Mouse (Mus musculus): ENCODE measurements around the gene Ptpro. TPM values are rescaled to one million over a fixed set of nuclear protein-coding genes. Genes with fewer than 3 reads are reported as not detected.
"Not testable (repeated sequence)": the region's sequence is repeated elsewhere in the genome, so short reads cannot be mapped to it uniquely, and the experiment has no call there.

The Ptpro gene
- polyA plus RNA-seq, 1 experiment from 2014 or later = 41.7 TPM

DNA sequence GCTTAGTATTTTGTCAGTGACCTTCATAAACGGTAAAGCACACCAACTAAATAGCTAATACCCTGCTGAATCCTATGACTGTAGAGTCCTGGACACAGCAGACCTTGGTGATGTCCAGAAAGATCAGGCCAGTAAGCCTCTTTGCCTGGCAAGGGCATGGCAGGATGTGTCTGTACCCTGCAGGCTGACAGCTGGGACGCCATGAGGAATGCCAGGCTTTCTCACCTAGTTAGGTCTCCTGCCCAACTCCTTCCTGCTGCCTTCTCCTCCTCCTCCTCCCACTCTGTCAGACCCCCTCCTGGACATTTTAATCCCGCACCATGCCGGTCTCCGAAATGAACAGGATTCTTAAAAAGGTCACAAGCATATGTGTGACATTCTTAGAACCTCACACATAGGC lies 211.7 kb downstream of the Ptpro start:
- Histone ChIP-seq H3K27me3 (replicated peaks; ENCODE audit: control insufficient read depth, insufficient read depth, low read length) (no peaks in the 10 kb centered on the region), H3K27ac (ENCODE audit: low read depth, low read length) (no peak overlapping the region), H3K4me3 (ENCODE audit: low read depth, low read length) (no peak overlapping the region), H3K4me1 (ENCODE audit: control insufficient read depth, insufficient read depth, low read length) (no peaks in the 10 kb centered on the region), H3K9me3 (replicated peaks; ENCODE audit: control insufficient read depth, low read length) (no peaks in the 10 kb centered on the region), H3K36me3 (ENCODE audit: control insufficient read depth, insufficient read depth, low read length) (peaks cover 14% of the 10 kb centered on the region; the same call in 1 of the 2 replicates), H3K9ac (ENCODE audit: low read length) (no peak overlapping the region), H3K4me2 (ENCODE audit: low read length) (no peak overlapping the region)
- DNase-seq (ENCODE audit: low spot score) (no peak), ATAC-seq (no peak)
- 90% methylated on average over 5 of the region's 5 CpGs for WGBS

- Histone ChIP-seq H3K27ac (ENCODE audit: low read depth, low read length) (no peak overlapping the region), H3K9me3 (replicated peaks; ENCODE audit: control insufficient read depth, low read length) (no peaks in the 10 kb centered on the region), H3K4me1 (ENCODE audit: control insufficient read depth, insufficient read depth, low read length) (no peaks in the 10 kb centered on the region; the same call in 1 of the 2 replicates), H3K36me3 (ENCODE audit: control insufficient read depth, insufficient read depth, low read length) (peaks cover 14% of the 10 kb centered on the region; the same call in 1 of the 2 replicates), H3K4me3 (ENCODE audit: low read depth, low read length) (no peak overlapping the region), H3K4me2 (ENCODE audit: low read length) (no peak overlapping the region), H3K27me3 (replicated peaks; ENCODE audit: control insufficient read depth, insufficient read depth, low read length) (0 out of 2 replicates have a peak, but pooled peaks cover 5% of the 10 kb centered on the region), H3K9ac (ENCODE audit: low read length) (no peak overlapping the region)
- DNase-seq (ENCODE audit: low spot score) (peak; percentile 76), ATAC-seq (peak; percentile 66; the same call in 1 of the 2 replicates)
- WGBS = 18% methylated on average over 2 of the region's 2 CpGs
Measured at GRCm38 (mm10) chr6:137465253-137465652, 213.1 kb downstream of the Ptpro start.

GRCm38 (mm10) chr6:137466256-137466655 lies 214.1 kb downstream of the Ptpro start:
- Histone ChIP-seq H3K4me1 (ENCODE audit: control insufficient read depth, insufficient read depth, low read length) (peaks cover 8% of the 10 kb centered on the region), H3K9ac (ENCODE audit: low read length) (no peak overlapping the region), H3K4me2 (ENCODE audit: low read length) (no peak overlapping the region), H3K4me3 (ENCODE audit: low read depth, low read length) (no peak overlapping the region), H3K36me3 (ENCODE audit: control insufficient read depth, insufficient read depth, low read length) (peaks cover 14% of the 10 kb centered on the region; the same call in 1 of the 2 replicates), H3K27me3 (replicated peaks; ENCODE audit: control insufficient read depth, insufficient read depth, low read length) (0 out of 2 replicates have a peak, but pooled peaks cover 5% of the 10 kb centered on the region), H3K9me3 (replicated peaks; ENCODE audit: control insufficient read depth, low read length) (no peaks in the 10 kb centered on the region), H3K27ac (ENCODE audit: low read depth, low read length) (no peak overlapping the region)
- DNase-seq (ENCODE audit: low spot score) = no peak
- 81% methylated on average over 2 of the region's 2 CpGs for WGBS
- ATAC-seq = no peak

- no peak for DNase-seq (ENCODE audit: low spot score)
- no peaks in the 10 kb centered on the region for H3K9me3 ChIP-seq (replicated peaks; ENCODE audit: control insufficient read depth, low read length)
- H3K36me3 ChIP-seq (ENCODE audit: control insufficient read depth, insufficient read depth, low read length) = no peaks in the 10 kb centered on the region
- no peak for ATAC-seq
- no peak overlapping the region for H3K4me2 ChIP-seq (ENCODE audit: low read length)
- no peak overlapping the region for H3K27ac ChIP-seq (ENCODE audit: low read depth, low read length)
- peaks cover 8% of the 10 kb centered on the region for H3K4me1 ChIP-seq (ENCODE audit: control insufficient read depth, insufficient read depth, low read length)
- no peak overlapping the region for H3K9ac ChIP-seq (ENCODE audit: low read length)
- 92% methylated on average over 3 of the region's 3 CpGs for WGBS
- H3K27me3 ChIP-seq (replicated peaks; ENCODE audit: control insufficient read depth, insufficient read depth, low read length) = 0 out of 2 replicates have a peak, but pooled peaks cover 5% of the 10 kb centered on the region
- no peak overlapping the region for H3K4me3 ChIP-seq (ENCODE audit: low read depth, low read length)
Measured at GRCm38 (mm10) chr6:137467696-137468095, 215.6 kb downstream of the Ptpro start.

- ATAC-seq (no peak), DNase-seq (ENCODE audit: low spot score) (no peak)
- Histone ChIP-seq H3K4me1 (ENCODE audit: control insufficient read depth, insufficient read depth, low read length) (peaks cover 8% of the 10 kb centered on the region), H3K27me3 (replicated peaks; ENCODE audit: control insufficient read depth, insufficient read depth, low read length) (0 out of 2 replicates have a peak, but pooled peaks cover 5% of the 10 kb centered on the region), H3K9ac (ENCODE audit: low read length) (no peak overlapping the region), H3K4me2 (ENCODE audit: low read length) (no peak overlapping the region), H3K27ac (ENCODE audit: low read depth, low read length) (no peak overlapping the region), H3K9me3 (replicated peaks; ENCODE audit: control insufficient read depth, low read length) (no peaks in the 10 kb centered on the region), H3K4me3 (ENCODE audit: low read depth, low read length) (no peak overlapping the region), H3K36me3 (ENCODE audit: control insufficient read depth, insufficient read depth, low read length) (no peaks in the 10 kb centered on the region)
- WGBS = 95% methylated on average over 4 of the region's 4 CpGs
Measured at GRCm38 (mm10) chr6:137469541-137469940, 217.4 kb downstream of the Ptpro start.

DNA sequence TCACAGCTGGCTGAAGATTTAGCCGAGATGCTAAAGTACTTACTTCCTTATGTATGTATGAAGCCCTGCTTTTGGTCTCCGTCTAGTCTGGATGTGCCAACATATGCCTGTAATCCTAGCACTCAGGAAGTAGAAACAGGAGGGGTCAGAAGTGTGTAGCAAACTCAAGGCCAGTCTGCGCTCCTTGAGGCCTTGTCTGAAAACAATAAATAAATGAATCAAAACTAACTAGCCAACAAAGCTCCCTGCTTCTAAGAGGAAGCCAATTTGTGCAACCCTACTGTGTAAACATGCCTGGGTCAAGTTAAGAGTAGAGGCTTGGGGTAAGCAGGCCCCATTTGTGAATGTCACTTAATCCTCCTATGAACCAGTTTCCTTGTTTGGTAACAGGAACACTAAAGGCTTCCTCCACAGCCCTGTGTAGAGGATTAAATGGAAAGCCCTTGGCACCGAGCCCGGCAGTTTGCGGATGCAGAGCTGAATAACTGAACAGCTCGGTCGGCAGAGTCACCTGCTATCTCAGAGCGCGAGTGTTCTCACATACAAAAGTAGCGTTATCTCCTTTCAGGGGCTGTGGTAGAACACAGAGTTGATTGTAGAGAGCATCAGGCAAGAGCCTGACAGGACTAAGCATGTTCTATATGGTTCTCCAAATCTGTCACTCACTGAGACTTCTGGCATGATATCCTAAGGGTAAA lies 218.9 kb downstream of the Ptpro start:
- H3K9ac ChIP-seq (ENCODE audit: low read length) = no peak overlapping the region
- no peak overlapping the region for H3K4me2 ChIP-seq (ENCODE audit: low read length)
- peaks cover 8% of the 10 kb centered on the region for H3K4me1 ChIP-seq (ENCODE audit: control insufficient read depth, insufficient read depth, low read length)
- no peak overlapping the region for H3K27ac ChIP-seq (ENCODE audit: low read depth, low read length)
- no peaks in the 10 kb centered on the region for H3K36me3 ChIP-seq (ENCODE audit: control insufficient read depth, insufficient read depth, low read length)
- H3K9me3 ChIP-seq (replicated peaks; ENCODE audit: control insufficient read depth, low read length) = no peaks in the 10 kb centered on the region
- ATAC-seq = peak; percentile 86
- WGBS = 12% methylated on average over 11 of the region's 11 CpGs
- H3K4me3 ChIP-seq (ENCODE audit: low read depth, low read length) = no peak overlapping the region
- H3K27me3 ChIP-seq (replicated peaks; ENCODE audit: control insufficient read depth, insufficient read depth, low read length) = 0 out of 2 replicates have a peak, but pooled peaks cover 5% of the 10 kb centered on the region
- peak; percentile 94 for DNase-seq (ENCODE audit: low spot score)

- 0 out of 2 replicates have a peak overlapping the region, but pooled peaks have one; percentile 9 for H3K27ac ChIP-seq (ENCODE audit: low read depth, low read length)
- H3K27me3 ChIP-seq (replicated peaks; ENCODE audit: control insufficient read depth, insufficient read depth, low read length) = 0 out of 2 replicates have a peak, but pooled peaks cover 5% of the 10 kb centered on the region
- WGBS = 38% methylated on average over 9 of the region's 9 CpGs
Measured at GRCm38 (mm10) chr6:137472129-137472528, 220.0 kb downstream of the Ptpro start.

GRCm38 (mm10) chr6:137473433-137473832 lies 221.3 kb downstream of the Ptpro start:
- no peak for ATAC-seq
- Histone ChIP-seq H3K36me3 (ENCODE audit: control insufficient read depth, insufficient read depth, low read length) (no peaks in the 10 kb centered on the region), H3K4me2 (ENCODE audit: low read length) (no peak overlapping the region), H3K9me3 (replicated peaks; ENCODE audit: control insufficient read depth, low read length) (no peaks in the 10 kb centered on the region; the same call in 1 of the 2 replicates), H3K4me3 (ENCODE audit: low read depth, low read length) (no peak overlapping the region), H3K27me3 (replicated peaks; ENCODE audit: control insufficient read depth, insufficient read depth, low read length) (0 out of 2 replicates have a peak, but pooled peaks cover 5% of the 10 kb centered on the region), H3K4me1 (ENCODE audit: control insufficient read depth, insufficient read depth, low read length) (peaks cover 8% of the 10 kb centered on the region), H3K27ac (ENCODE audit: low read depth, low read length) (no peak overlapping the region), H3K9ac (ENCODE audit: low read length) (no peak overlapping the region)
- DNase-seq (ENCODE audit: low spot score) = no peak
- WGBS = 79% methylated on average over 1 of the region's 1 CpGs

More at GRCm38 (mm10) chr6:137472129-137472528, 220.0 kb downstream of the Ptpro start:
- ATAC-seq (peak; percentile 13; the same call in 1 of the 2 replicates), DNase-seq (ENCODE audit: low spot score) (peak; percentile 51)
- Histone ChIP-seq H3K4me1 (ENCODE audit: control insufficient read depth, insufficient read depth, low read length) (peaks cover 8% of the 10 kb centered on the region), H3K36me3 (ENCODE audit: control insufficient read depth, insufficient read depth, low read length) (no peaks in the 10 kb centered on the region), H3K4me3 (ENCODE audit: low read depth, low read length) (no peak overlapping the region), H3K9ac (ENCODE audit: low read length) (no peak overlapping the region), H3K9me3 (replicated peaks; ENCODE audit: control insufficient read depth, low read length) (no peaks in the 10 kb centered on the region; the same call in 1 of the 2 replicates), H3K4me2 (ENCODE audit: low read length) (no peak overlapping the region)

DNA sequence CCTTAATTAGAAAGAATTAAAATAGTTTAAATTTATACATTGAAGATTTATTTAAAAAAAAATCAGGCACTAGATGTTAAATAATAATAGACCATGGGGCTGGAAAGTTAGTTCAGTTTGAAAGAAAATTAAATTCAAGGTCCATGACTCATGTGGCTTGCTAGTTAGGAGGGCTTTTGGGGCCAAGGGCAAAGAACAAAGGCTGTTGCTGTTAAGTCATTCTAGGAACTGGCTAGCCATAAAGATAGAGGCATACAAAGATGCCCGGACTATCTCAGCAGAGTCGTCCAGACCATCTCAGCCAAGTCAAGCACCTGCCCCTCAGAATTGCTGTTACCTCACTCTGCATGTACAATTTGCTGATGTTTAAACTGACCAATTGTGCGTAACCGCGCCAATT lies 223.6 kb downstream of the Ptpro start:
- 97% methylated on average over 5 of the region's 5 CpGs for WGBS
- H3K4me1 ChIP-seq (ENCODE audit: control insufficient read depth, insufficient read depth, low read length); H3K27me3 ChIP-seq (replicated peaks; ENCODE audit: control insufficient read depth, insufficient read depth, low read length); H3K36me3 ChIP-seq (ENCODE audit: control insufficient read depth, insufficient read depth, low read length); ATAC-seq; H3K9ac ChIP-seq (ENCODE audit: low read length); H3K4me3 ChIP-seq (ENCODE audit: low read depth, low read length); DNase-seq (ENCODE audit: low spot score); H3K9me3 ChIP-seq (replicated peaks; ENCODE audit: control insufficient read depth, low read length); H3K27ac ChIP-seq (ENCODE audit: low read depth, low read length); H3K4me2 ChIP-seq (ENCODE audit: low read length): not testable (repeated sequence)
